Mouse (Mus musculus) bone marrow macrophage, adult 2 months (primary cell): Measurements from ENCODE around the gene Capn13. TPM values are rescaled to one million over a fixed set of nuclear protein-coding genes. Genes with fewer than 3 reads are reported as not detected.

Experiments used
- H3K27ac ChIP-seq: 2 replicates; pipeline ENCODE4 v1.5.1; 2012; ENCODE audit warnings: low read depth, low read length; ENCODE audit not compliant: insufficient read depth
- H3K4me1 ChIP-seq: 2 replicates; pipeline ENCODE4 v1.6.1; 2012; ENCODE audit warnings: low read length; ENCODE audit not compliant: control insufficient read depth, insufficient read depth
- H3K4me3 ChIP-seq: 2 replicates; pipeline ENCODE4 v1.5.1; 2012; ENCODE audit warnings: mild to moderate bottlenecking, low read length, moderate library complexity; ENCODE audit not compliant: insufficient read depth
- CTCF ChIP-seq: IDR thresholded peaks from 2 replicates; pipeline ENCODE4 v1.5.1; 2012; ENCODE audit warnings: low read depth, mild to moderate bottlenecking, low read length, moderate library complexity
- POLR2A ChIP-seq: IDR thresholded peaks from 2 replicates; pipeline ENCODE4 v1.6.1; 2012; ENCODE audit warnings: mild to moderate bottlenecking, low read depth, low read length, borderline replicate concordance
- polyA plus RNA-seq: library from polyadenylated mRNA; stranded (reverse); fragments of >200 nt; gene quantifications from 2 replicates; pipeline ENCODE4 v1.2.4, GENCODE M21; 2012; ENCODE audit not compliant: missing spikeins, insufficient read depth, insufficient read length

Capn13 gene
- polyA plus RNA-seq, 1 experiment: not detected

- Histone ChIP-seq H3K4me1 (no peaks in the 10 kb centered on the region), H3K4me3 (no peak overlapping the region), H3K27ac (no peak overlapping the region)
- no peak for TF ChIP-seq POLR2A
- no peak for TF ChIP-seq CTCF
These were observed 56.9 kb downstream of the Capn13 start for GRCm38 (mm10) chr17:73343632-73344390.

GRCm38 (mm10) chr17:73342673-73343072 is 58.0 kb downstream of the Capn13 start:
- Histone ChIP-seq H3K4me3 (no peak overlapping the region), H3K27ac (no peak overlapping the region), H3K4me1 (no peaks in the 10 kb centered on the region)
- TF ChIP-seq POLR2A (no peak), CTCF (no peak)

- TF ChIP-seq CTCF: no peak
- no peak for TF ChIP-seq POLR2A
- Histone ChIP-seq H3K4me3 (no peak overlapping the region), H3K4me1 (no peaks in the 10 kb centered on the region), H3K27ac (no peak overlapping the region)
These were observed 71.6 kb downstream of the Capn13 start for GRCm38 (mm10) chr17:73329071-73329470.

GRCm38 (mm10) chr17:73325314-73325713 is 75.4 kb downstream of the Capn13 start:
- Histone ChIP-seq H3K4me3 (no peak overlapping the region), H3K27ac (no peak overlapping the region), H3K4me1 (no peaks in the 10 kb centered on the region)
- TF ChIP-seq POLR2A: no peak
- TF ChIP-seq CTCF: no peak

GRCm38 (mm10) chr17:73324732-73325131 is 75.9 kb downstream of the Capn13 start:
- Histone ChIP-seq H3K27ac (no peak overlapping the region), H3K4me1 (no peaks in the 10 kb centered on the region), H3K4me3 (no peak overlapping the region)
- TF ChIP-seq POLR2A (no peak), CTCF (no peak)

GRCm38 (mm10) chr17:73323981-73324380 is 76.7 kb downstream of the Capn13 start:
- H3K4me1 ChIP-seq: no peaks in the 10 kb centered on the region
- no peak for TF ChIP-seq POLR2A
- TF ChIP-seq CTCF: no peak
- H3K4me3 ChIP-seq: no peak overlapping the region
- H3K27ac ChIP-seq: no peak overlapping the region

- Histone ChIP-seq H3K4me3 (no peak overlapping the region), H3K27ac (no peak overlapping the region), H3K4me1 (no peaks in the 10 kb centered on the region)
- no peak for TF ChIP-seq CTCF
- no peak for TF ChIP-seq POLR2A
These were observed 85.9 kb downstream of the Capn13 start for GRCm38 (mm10) chr17:73314786-73315185.

GRCm38 (mm10) chr17:73311491-73311890 is 89.2 kb downstream of the Capn13 start:
- Histone ChIP-seq H3K4me3 (no peak overlapping the region), H3K4me1 (no peaks in the 10 kb centered on the region), H3K27ac (no peak overlapping the region)
- TF ChIP-seq POLR2A: no peak

- Histone ChIP-seq H3K4me1 (no peaks in the 10 kb centered on the region), H3K4me3 (no peak overlapping the region), H3K27ac (no peak overlapping the region)
- TF ChIP-seq POLR2A: no peak
- TF ChIP-seq CTCF: no peak
These were observed 92.0 kb downstream of the Capn13 start for GRCm38 (mm10) chr17:73308691-73309090.

GRCm38 (mm10) chr17:73306626-73307025 is 94.0 kb downstream of the Capn13 start:
- no peak for TF ChIP-seq POLR2A
- TF ChIP-seq CTCF: no peak
- H3K4me3 ChIP-seq: no peak overlapping the region
- peaks cover 2% of the 10 kb centered on the region; the same call in 1 of the 2 replicates for H3K4me1 ChIP-seq
- H3K27ac ChIP-seq: no peak overlapping the region
